Mouse (Mus musculus): ENCODE measurements around the gene Zdhhc7. TPM values are rescaled to one million over a fixed set of nuclear protein-coding genes. Genes with fewer than 3 reads are reported as not detected.

The Zdhhc7 gene
- 31.0 and 33.0 TPM in 2 replicates for polyA plus RNA-seq (2015; fragmentation: Nextera tagmentation; extraction: Ambion mirVana)

GRCm38 (mm10) chr8:120101068-120101972 lies at the start of gene Zdhhc7:
TSS of gene Zdhhc7 (minus strand) at chr8:120101482.
- Histone ChIP-seq H3K36me3 (ENCODE audit: insufficient read depth, low read length) (no peaks in the 10 kb centered on the region), H3K9ac (replicated peaks; ENCODE audit: low read depth) (peak within 1 kb of the TSS; percentile 62), H3K4me1 (ENCODE audit: insufficient read depth, low read depth, low read length) (peaks cover 6% of the 10 kb centered on the region; the same call in 1 of the 2 replicates), H3K9me3 (ENCODE audit: low read length) (no peaks in the 10 kb centered on the region), H3K27ac (ENCODE audit: low read length) (peak within 1 kb of the TSS; percentile 93), H3K4me2 (replicated peaks; ENCODE audit: low read depth, low read length) (peak within 1 kb of the TSS; percentile 90), H3K27me3 (replicated peaks; ENCODE audit: insufficient read depth, low read length) (no peaks in the 10 kb centered on the region), H3K4me3 (ENCODE audit: low read depth, low read length) (peak within 1 kb of the TSS; percentile 62)
- DNase-seq (ENCODE audit: low spot score) = peak; percentile 86
- WGBS = under 1% methylated on average over 71 of the region's 88 CpGs
- peak; percentile 79 for ATAC-seq
- TF ChIP-seq CTCF (IDR thresholded peaks at IDR 0.05) = 0 out of 2 replicates have a peak, but pooled peaks have one; percentile 1
- TF ChIP-seq EP300 (IDR thresholded peaks at IDR 0.05) = peak; percentile 48; the same call in 1 of the 2 replicates

- H3K9me3 ChIP-seq (ENCODE audit: low read length) = no peaks in the 10 kb centered on the region
- no peak overlapping the region for H3K4me2 ChIP-seq (replicated peaks; ENCODE audit: low read depth, low read length)
- ATAC-seq (no peak), DNase-seq (ENCODE audit: low spot score) (no peak)
- no peak for TF ChIP-seq EP300 (IDR thresholded peaks at IDR 0.05)
- no peak for TF ChIP-seq CTCF (IDR thresholded peaks at IDR 0.05)
- no peaks in the 10 kb centered on the region for H3K4me1 ChIP-seq (ENCODE audit: insufficient read depth, low read depth, low read length)
- WGBS = 42% methylated on average over 12 of the region's 12 CpGs
- no peaks in the 10 kb centered on the region for H3K27me3 ChIP-seq (replicated peaks; ENCODE audit: insufficient read depth, low read length)
- H3K4me3 ChIP-seq (ENCODE audit: low read depth, low read length) = no peak overlapping the region
- H3K9ac ChIP-seq (replicated peaks; ENCODE audit: low read depth) = no peak overlapping the region
- H3K27ac ChIP-seq (ENCODE audit: low read length) = no peak overlapping the region
- no peaks in the 10 kb centered on the region for H3K36me3 ChIP-seq (ENCODE audit: insufficient read depth, low read length)
Measured at GRCm38 (mm10) chr8:120150028-120150427, 48.7 kb upstream of the Zdhhc7 start.

GRCm38 (mm10) chr8:120146051-120146450 lies 44.8 kb upstream of the Zdhhc7 start:
- H3K9ac ChIP-seq (replicated peaks; ENCODE audit: low read depth) = no peak overlapping the region
- H3K4me2 ChIP-seq (replicated peaks; ENCODE audit: low read depth, low read length) = no peak overlapping the region
- ATAC-seq (no peak), DNase-seq (ENCODE audit: low spot score) (no peak)
- TF ChIP-seq CTCF (IDR thresholded peaks at IDR 0.05) = no peak
- no peak for TF ChIP-seq EP300 (IDR thresholded peaks at IDR 0.05)
- 65% methylated on average over 1 of the region's 1 CpGs for WGBS
- peaks cover 6% of the 10 kb centered on the region; the same call in 1 of the 2 replicates for H3K4me1 ChIP-seq (ENCODE audit: insufficient read depth, low read depth, low read length)
- no peaks in the 10 kb centered on the region for H3K36me3 ChIP-seq (ENCODE audit: insufficient read depth, low read length)
- H3K9me3 ChIP-seq (ENCODE audit: low read length) = no peaks in the 10 kb centered on the region
- no peaks in the 10 kb centered on the region for H3K27me3 ChIP-seq (replicated peaks; ENCODE audit: insufficient read depth, low read length)
- H3K27ac ChIP-seq (ENCODE audit: low read length) = 0 out of 2 replicates have a peak overlapping the region, but pooled peaks have one; percentile 59
- H3K4me3 ChIP-seq (ENCODE audit: low read depth, low read length) = no peak overlapping the region

GRCm38 (mm10) chr8:120144652-120145301 lies 43.5 kb upstream of the Zdhhc7 start:
- Histone ChIP-seq H3K36me3 (ENCODE audit: insufficient read depth, low read length) (no peaks in the 10 kb centered on the region), H3K27ac (ENCODE audit: low read length) (peak overlapping the region; percentile 51; the same call in 1 of the 2 replicates), H3K9me3 (ENCODE audit: low read length) (no peaks in the 10 kb centered on the region), H3K27me3 (replicated peaks; ENCODE audit: insufficient read depth, low read length) (no peaks in the 10 kb centered on the region), H3K4me2 (replicated peaks; ENCODE audit: low read depth, low read length) (no peak overlapping the region), H3K9ac (replicated peaks; ENCODE audit: low read depth) (no peak overlapping the region), H3K4me1 (ENCODE audit: insufficient read depth, low read depth, low read length) (peaks cover 6% of the 10 kb centered on the region; the same call in 1 of the 2 replicates), H3K4me3 (ENCODE audit: low read depth, low read length) (no peak overlapping the region)
- TF ChIP-seq EP300 (IDR thresholded peaks at IDR 0.05) (peak; percentile 97), CTCF (IDR thresholded peaks at IDR 0.05) (no peak)
- ATAC-seq = peak; percentile 90
- 32% methylated on average over 12 of the region's 12 CpGs for whole genome bisulfite sequencing
- DNase-seq (ENCODE audit: low spot score) = peak; percentile 71

GRCm38 (mm10) chr8:120143911-120144651 lies 42.8 kb upstream of the Zdhhc7 start:
- Histone ChIP-seq H3K27ac (ENCODE audit: low read length) (peak overlapping the region; percentile 51; the same call in 1 of the 2 replicates), H3K27me3 (replicated peaks; ENCODE audit: insufficient read depth, low read length) (no peaks in the 10 kb centered on the region), H3K4me2 (replicated peaks; ENCODE audit: low read depth, low read length) (no peak overlapping the region), H3K36me3 (ENCODE audit: insufficient read depth, low read length) (no peaks in the 10 kb centered on the region), H3K9ac (replicated peaks; ENCODE audit: low read depth) (no peak overlapping the region), H3K4me3 (ENCODE audit: low read depth, low read length) (no peak overlapping the region), H3K4me1 (ENCODE audit: insufficient read depth, low read depth, low read length) (peaks cover 6% of the 10 kb centered on the region; the same call in 1 of the 2 replicates), H3K9me3 (ENCODE audit: low read length) (no peaks in the 10 kb centered on the region)
- TF ChIP-seq EP300 (IDR thresholded peaks at IDR 0.05) (no peak), CTCF (IDR thresholded peaks at IDR 0.05) (no peak)
- no peak for DNase-seq (ENCODE audit: low spot score)
- no peak for ATAC-seq
- WGBS = 61% methylated on average over 15 of the region's 15 CpGs

Data from lung, postnatal 0 days (tissue).